Mouse (Mus musculus): ENCODE measurements at regions not wholly inside any gene's neighbourhood (a gene's known extent, or its start where the extent isn't known, plus 50 kb on each side); places are given as distances from the start of the nearest gene placed in this dataset.

GRCm38 (mm10) chr4:71279710-71280109 is 478.1 kb downstream of the Gm11232 start:
- intact Hi-C loops (cut with DNase I) = no loop called here
- DNase-seq (ENCODE audit: low spot score in 2 of 2) = no peak

GRCm38 (mm10) chr4:71259897-71260296 is 497.9 kb downstream of the Gm11232 start:
- intact Hi-C loops (cut with DNase I) = no loop called here
- DNase-seq (ENCODE audit: low spot score in 2 of 2) = no peak

- intact Hi-C loops (cut with DNase I) = no loop called here
- no peak for DNase-seq (ENCODE audit: low spot score in 2 of 2)
Measured at GRCm38 (mm10) chr4:71230497-71230872, 527.3 kb downstream of the Gm11232 start.

- DNase-seq (ENCODE audit: low spot score in 2 of 2) = no peak
- intact Hi-C loops (cut with DNase I) = no loop called here
Measured at GRCm38 (mm10) chr4:71229796-71230496, 527.8 kb downstream of the Gm11232 start.

GRCm38 (mm10) chr4:71226653-71227052 is 531.1 kb downstream of the Gm11232 start:
- intact Hi-C loops (cut with DNase I) = no loop called here
- DNase-seq (ENCODE audit: low spot score in 2 of 2) = no peak

- no peak for DNase-seq (ENCODE audit: low spot score in 2 of 2)
- intact Hi-C loops (cut with DNase I) = no loop called here
Measured at GRCm38 (mm10) chr4:71218060-71218459, 539.7 kb downstream of the Gm11232 start.

GRCm38 (mm10) chr4:71187801-71188200 is 570.0 kb downstream of the Gm11232 start:
- intact Hi-C loops (cut with DNase I) = no loop called here
- DNase-seq (ENCODE audit: low spot score in 2 of 2) = no peak

- DNase-seq (ENCODE audit: low spot score in 2 of 2) = no peak
- intact Hi-C loops (cut with DNase I) = no loop called here
Measured at GRCm38 (mm10) chr4:71177661-71178060, 580.1 kb downstream of the Gm11232 start.

GRCm38 (mm10) chr4:71165802-71166201 is 592.0 kb downstream of the Gm11232 start:
- intact Hi-C loops (cut with DNase I) = no loop called here
- no peak for DNase-seq (ENCODE audit: low spot score in 2 of 2)

- no peak for DNase-seq (ENCODE audit: low spot score in 2 of 2)
Measured at GRCm38 (mm10) chr4:71131670-71132317, 597.0 kb upstream of the Megf9 start.

GRCm38 (mm10) chr4:71130946-71131669 is 596.3 kb upstream of the Megf9 start:
- DNase-seq (ENCODE audit: low spot score in 2 of 2) = peak; percentile 4 to 5
- intact Hi-C loops (cut with DNase I) = no loop called here

More at GRCm38 (mm10) chr4:71131670-71132317, 597.0 kb upstream of the Megf9 start:
- intact Hi-C loops (cut with DNase I) = no loop called here

- DNase-seq (ENCODE audit: low spot score in 2 of 2) = no peak
- intact Hi-C loops (cut with DNase I) = no loop called here
Measured at GRCm38 (mm10) chr4:71129306-71129705, 594.5 kb upstream of the Megf9 start.
